Mouse (Mus musculus) heart, embryonic 11.5 days (tissue): ENCODE measurements at regions not wholly inside any gene's neighbourhood (a gene's known extent, or its start where the extent isn't known, plus 50 kb on each side); places are given as distances from the start of the nearest gene placed in this dataset.

ENCODE experiments used
- ATAC-seq: fragments of 200-750 bp; cut with Nextera tagmentation; replicated peaks from 2 replicates; pipeline ENCODE4 v1.8.0; 2017; ENCODE audit warnings: moderate library complexity; ENCODE audit not compliant: insufficient number of reproducible peaks, low FRiP score, low TSS enrichment
- H3K27ac ChIP-seq: fragments of 300-500 bp; sonication (generic); 2 replicates; pipeline ENCODE4 v1.5.1; 2014; ENCODE audit warnings: mild to moderate bottlenecking, low read depth, low read length
- H3K27me3 ChIP-seq: fragments of 300-500 bp; sonication (generic); 2 replicates; pipeline ENCODE4 v1.6.1; 2014; ENCODE audit warnings: mild to moderate bottlenecking, low read length, mixed read lengths; ENCODE audit not compliant: control insufficient read depth, insufficient read depth
- H3K36me3 ChIP-seq: fragments of 300-500 bp; sonication (generic); 2 replicates; pipeline ENCODE4 v1.6.1; 2014; ENCODE audit warnings: mild to moderate bottlenecking, low read length, moderate library complexity, mixed read lengths; ENCODE audit not compliant: control insufficient read depth, insufficient read depth
- H3K4me1 ChIP-seq: fragments of 300-500 bp; sonication (generic); 2 replicates; pipeline ENCODE4 v1.6.1; 2014; ENCODE audit warnings: low read length; ENCODE audit not compliant: control insufficient read depth, insufficient read depth
- H3K4me2 ChIP-seq: fragments of 300-500 bp; sonication (generic); 2 replicates; pipeline ENCODE4 v1.6.1; 2014; ENCODE audit warnings: mild to moderate bottlenecking, moderate library complexity
- H3K4me3 ChIP-seq: fragments of 300-500 bp; sonication (generic); 2 replicates; pipeline ENCODE4 v1.5.1; 2014; ENCODE audit warnings: low read depth, low read length
- H3K9ac ChIP-seq: fragments of 300-500 bp; sonication (generic); 2 replicates; pipeline ENCODE4 v1.6.1; 2014; ENCODE audit warnings: mild to moderate bottlenecking, low read depth, low read length, moderate library complexity
- H3K9me3 ChIP-seq: fragments of 300-500 bp; sonication (generic); replicated peaks from 2 replicates; pipeline ENCODE4 v1.6.1; 2016; ENCODE audit warnings: low read length; ENCODE audit not compliant: control insufficient read depth
- WGBS: fragments of 180-500 bp; shearing (Covaris S2); extraction: QIAGEN DNeasy Blood & Tissue Kit; methylation state at CpG from one replicate; pipeline ENCODE4 v1.1.7; 2014; ENCODE audit not compliant: insufficient replicate concordance; 5-methylcytosine and 5-hydroxymethylcytosine counted together

- Histone ChIP-seq H3K36me3 (no peaks in the 10 kb centered on the region), H3K4me2 (no peak overlapping the region), H3K9ac (no peak overlapping the region), H3K4me3 (no peak overlapping the region), H3K27me3 (no peaks in the 10 kb centered on the region), H3K4me1 (peaks cover 13% of the 10 kb centered on the region; the same call in 1 of the 2 replicates), H3K27ac (no peak overlapping the region), H3K9me3 (no peaks in the 10 kb centered on the region)
- ATAC-seq: no peak
- WGBS: 88% methylated on average over 8 of the region's 8 CpGs
Observed at GRCm38 (mm10) chr2:70897373-70897772, 71.8 kb upstream of the Tlk1 start.

- Histone ChIP-seq H3K27ac (no peak overlapping the region), H3K27me3 (no peaks in the 10 kb centered on the region), H3K36me3 (no peaks in the 10 kb centered on the region), H3K4me2 (no peak overlapping the region), H3K9ac (no peak overlapping the region), H3K4me3 (no peak overlapping the region), H3K9me3 (no peaks in the 10 kb centered on the region), H3K4me1 (no peaks in the 10 kb centered on the region)
- ATAC-seq: no peak
- WGBS: 52% methylated on average over 5 of the region's 5 CpGs
Observed at GRCm38 (mm10) chr2:70889522-70890100, 64.1 kb upstream of the Tlk1 start.

GRCm38 (mm10) chr2:70888840-70889469 is 63.4 kb upstream of the Tlk1 start:
- Histone ChIP-seq H3K9ac (no peak overlapping the region), H3K27ac (no peak overlapping the region), H3K4me2 (no peak overlapping the region), H3K9me3 (no peaks in the 10 kb centered on the region), H3K36me3 (no peaks in the 10 kb centered on the region), H3K27me3 (no peaks in the 10 kb centered on the region), H3K4me1 (no peaks in the 10 kb centered on the region), H3K4me3 (no peak overlapping the region)
- no peak for ATAC-seq
- 71% methylated on average over 5 of the region's 5 CpGs for WGBS

- Histone ChIP-seq H3K9me3 (no peaks in the 10 kb centered on the region), H3K27me3 (no peaks in the 10 kb centered on the region), H3K4me2 (no peak overlapping the region), H3K4me1 (no peaks in the 10 kb centered on the region), H3K36me3 (no peaks in the 10 kb centered on the region), H3K9ac (no peak overlapping the region), H3K4me3 (no peak overlapping the region), H3K27ac (no peak overlapping the region)
- 87% methylated on average over 7 of the region's 7 CpGs for WGBS
- no peak for ATAC-seq
Observed at GRCm38 (mm10) chr2:70886831-70887230, 61.3 kb upstream of the Tlk1 start.

- no peak overlapping the region for H3K27ac ChIP-seq
Observed at GRCm38 (mm10) chr2:70885674-70886073, 60.1 kb upstream of the Tlk1 start.

GRCm38 (mm10) chr2:70877333-70878080 is 52.0 kb upstream of the Tlk1 start:
- Histone ChIP-seq H3K27ac (no peak overlapping the region), H3K4me1 (peaks cover under 1% of the 10 kb centered on the region; the same call in 1 of the 2 replicates), H3K4me3 (no peak overlapping the region), H3K27me3 (no peaks in the 10 kb centered on the region), H3K9ac (no peak overlapping the region), H3K36me3 (no peaks in the 10 kb centered on the region), H3K9me3 (no peaks in the 10 kb centered on the region), H3K4me2 (no peak overlapping the region)
- no peak for ATAC-seq
- WGBS: 80% methylated on average over 13 of the region's 13 CpGs

More at GRCm38 (mm10) chr2:70885674-70886073, 60.1 kb upstream of the Tlk1 start:
- Histone ChIP-seq H3K4me3 (no peak overlapping the region), H3K27me3 (no peaks in the 10 kb centered on the region), H3K9ac (no peak overlapping the region), H3K4me2 (no peak overlapping the region), H3K36me3 (no peaks in the 10 kb centered on the region), H3K4me1 (no peaks in the 10 kb centered on the region), H3K9me3 (no peaks in the 10 kb centered on the region)
- WGBS: 79% methylated on average over 6 of the region's 6 CpGs
- no peak for ATAC-seq

GRCm38 (mm10) chr2:70876251-70876650 is 50.7 kb upstream of the Tlk1 start:
- 75% methylated on average over 5 of the region's 5 CpGs for WGBS
- Histone ChIP-seq H3K4me1 (peaks cover 7% of the 10 kb centered on the region; the same call in 1 of the 2 replicates), H3K36me3 (no peaks in the 10 kb centered on the region), H3K9me3 (no peaks in the 10 kb centered on the region), H3K27ac (no peak overlapping the region), H3K9ac (no peak overlapping the region), H3K4me3 (no peak overlapping the region), H3K27me3 (no peaks in the 10 kb centered on the region), H3K4me2 (no peak overlapping the region)
- no peak for ATAC-seq
